Mouse (Mus musculus) cerebellum, adult 11-12 months (tissue): ENCODE data around the gene Tep1.
"Not testable (repeated sequence)": the region's sequence is repeated elsewhere in the genome, so short reads cannot be mapped to it uniquely, and the experiment has no call there.

Experiments
- DNase-seq: peaks from one replicate; pipeline ENCODE4 v3.0.0; 2022

The Tep1 gene

GRCm38 (mm10) chr14:50868211-50868610 is 2.1 kb downstream of the Tep1 start:
- DNase-seq, result no peak

DNA sequence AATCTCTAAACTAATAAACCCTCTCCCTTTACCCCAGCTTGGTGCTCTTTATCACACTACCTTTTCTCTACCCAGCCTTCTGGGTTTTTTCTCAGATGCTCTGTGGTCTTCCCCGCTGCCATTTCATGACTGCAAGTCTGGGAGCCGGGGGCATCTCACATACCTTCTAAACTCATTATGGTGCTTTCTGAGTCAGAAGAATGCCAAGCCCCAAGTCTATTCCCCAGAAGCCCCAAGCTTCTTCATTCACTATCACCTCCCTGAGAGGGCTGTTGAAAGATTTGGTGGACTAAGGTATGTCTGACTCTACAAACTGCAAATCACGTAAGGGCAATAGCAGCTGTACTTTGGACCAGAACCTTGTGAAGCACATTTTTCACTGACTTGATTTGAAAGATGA is 3.4 kb downstream of the Tep1 start:
- DNase-seq, result no peak

DNA sequence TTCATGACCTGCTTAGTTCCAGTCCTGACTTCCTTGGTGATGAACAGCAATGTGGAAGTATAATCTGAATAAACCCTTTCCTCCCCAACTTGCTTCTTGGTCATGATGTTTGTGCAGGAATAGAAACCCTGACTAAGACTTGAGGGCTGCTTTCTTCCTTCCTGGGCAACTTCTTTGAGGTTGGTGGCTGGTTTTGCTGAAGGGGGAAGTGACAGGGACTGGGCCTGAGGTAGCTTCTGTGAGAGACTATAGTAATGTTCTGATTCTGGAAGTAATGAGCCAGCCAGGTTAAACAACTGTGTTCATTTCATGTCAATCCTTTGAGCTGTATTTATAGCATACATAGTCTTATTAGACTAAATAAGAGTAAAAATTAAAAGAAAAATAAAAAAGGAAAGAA is 5.4 kb downstream of the Tep1 start:
- DNase-seq, result not testable (repeated sequence)

GRCm38 (mm10) chr14:50862641-50863040 is 7.7 kb downstream of the Tep1 start:
- DNase-seq, result no peak

- no peak for DNase-seq
These were observed 14.6 kb downstream of the Tep1 start for GRCm38 (mm10) chr14:50855788-50856187.

GRCm38 (mm10) chr14:50837236-50837635 is 33.1 kb downstream of the Tep1 start:
- DNase-seq, result no peak

DNA sequence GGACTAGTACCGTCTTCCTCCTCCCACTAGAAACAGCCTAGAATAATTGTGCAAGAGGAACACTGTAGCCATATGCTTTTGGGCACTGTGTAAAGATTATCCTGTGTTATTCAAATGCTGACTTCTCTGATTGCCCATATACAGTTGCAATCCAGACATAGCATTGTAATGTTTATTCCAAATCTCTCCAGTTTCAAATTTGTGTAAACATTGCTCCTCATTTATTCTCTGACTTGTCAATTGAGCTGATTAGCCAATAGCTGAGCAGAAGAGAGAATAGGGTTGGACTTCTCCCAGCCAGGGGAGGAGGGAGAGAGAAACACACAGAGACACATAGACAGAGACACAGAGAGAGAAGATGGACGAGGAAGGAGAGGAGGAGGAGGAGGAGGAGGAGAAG is 35.9 kb downstream of the Tep1 start:
- no peak for DNase-seq

- DNase-seq, result peak; percentile 54
These were observed 36.4 kb downstream of the Tep1 start for GRCm38 (mm10) chr14:50833964-50834363.

GRCm38 (mm10) chr14:50829878-50830277 is 40.5 kb downstream of the Tep1 start:
- DNase-seq, result no peak

GRCm38 (mm10) chr14:50826579-50826978 is 43.8 kb downstream of the Tep1 start:
- DNase-seq, result no peak

DNA sequence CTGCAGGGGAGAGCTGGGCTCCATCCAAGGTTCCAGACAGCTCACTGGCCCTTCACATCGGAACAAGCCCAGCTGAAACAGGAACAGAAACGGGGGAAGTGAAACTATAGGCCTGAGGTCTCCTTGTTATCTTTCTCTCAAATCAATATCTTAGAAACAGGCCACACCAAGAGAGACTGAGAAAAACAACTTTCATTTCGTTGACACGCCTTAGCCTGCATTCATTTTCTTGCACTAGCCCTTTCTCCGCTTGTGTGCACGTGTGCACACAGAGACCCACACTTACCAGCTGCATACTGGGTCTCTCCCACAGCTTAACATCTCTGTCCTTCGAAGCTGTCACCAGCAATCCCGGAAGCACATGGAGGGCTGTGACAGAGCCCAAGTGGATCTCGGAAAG is 46.1 kb downstream of the Tep1 start:
- no peak for DNase-seq

- DNase-seq, result no peak
These were observed 47.1 kb downstream of the Tep1 start for GRCm38 (mm10) chr14:50823240-50823639.

DNA sequence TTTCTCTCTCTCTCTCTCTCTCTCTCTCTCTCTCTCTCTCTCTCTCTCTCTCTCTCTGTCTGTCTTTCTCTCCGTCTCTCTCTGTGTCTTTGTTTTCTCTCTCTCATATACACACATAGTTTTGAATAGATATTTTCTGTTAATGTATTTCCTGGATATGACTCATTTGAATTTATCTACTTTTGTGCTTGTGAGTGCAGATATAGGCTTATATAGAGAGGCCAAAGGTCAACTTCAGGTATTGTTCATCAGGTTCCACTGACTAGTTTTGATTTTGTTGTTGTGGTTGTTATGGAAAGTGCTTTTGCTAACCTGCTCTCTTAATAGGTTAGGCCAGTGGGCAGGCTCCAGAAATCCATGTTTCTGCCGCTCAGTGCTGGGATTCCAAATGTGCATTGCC is 57.3 kb downstream of the Tep1 start:
- no peak for DNase-seq

- DNase-seq, result peak; percentile 99
These were observed 62.8 kb downstream of the Tep1 start, which contains the start of the genes Ccnb1ip1 and Parp2 for GRCm38 (mm10) chr14:50807487-50808072. TSS of gene Ccnb1ip1 (minus strand) at chr14:50807732. TSS of gene Parp2 (plus strand) at chr14:50807841.

DNA sequence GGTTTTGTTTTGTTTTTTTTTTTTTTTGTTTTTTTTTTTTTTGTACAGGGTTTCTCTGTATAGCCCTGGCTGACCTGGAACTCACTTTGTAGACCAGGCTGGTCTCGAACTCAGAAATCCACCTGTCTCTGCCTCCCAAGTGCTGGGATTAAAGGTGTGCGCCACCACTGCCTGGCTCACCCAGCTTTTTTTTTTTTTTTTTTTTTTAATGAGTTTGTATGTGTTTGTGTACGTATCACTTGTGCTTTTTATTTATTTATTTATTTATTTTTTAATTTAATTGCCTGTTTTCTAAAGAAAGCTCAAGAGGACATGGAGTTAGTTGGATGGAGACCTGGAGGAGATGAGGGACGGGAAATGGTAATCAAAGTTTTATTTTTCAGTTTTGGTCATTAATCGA is 63.9 kb downstream of the Tep1 start:
- not testable (repeated sequence) for DNase-seq

- no peak for DNase-seq
These were observed 65.7 kb downstream of the Tep1 start for GRCm38 (mm10) chr14:50804683-50805082.

GRCm38 (mm10) chr14:50802843-50803562 is 67.4 kb downstream of the Tep1 start:
- DNase-seq, result no peak

GRCm38 (mm10) chr14:50802441-50802840 is 67.9 kb downstream of the Tep1 start:
- DNase-seq, result no peak

DNA sequence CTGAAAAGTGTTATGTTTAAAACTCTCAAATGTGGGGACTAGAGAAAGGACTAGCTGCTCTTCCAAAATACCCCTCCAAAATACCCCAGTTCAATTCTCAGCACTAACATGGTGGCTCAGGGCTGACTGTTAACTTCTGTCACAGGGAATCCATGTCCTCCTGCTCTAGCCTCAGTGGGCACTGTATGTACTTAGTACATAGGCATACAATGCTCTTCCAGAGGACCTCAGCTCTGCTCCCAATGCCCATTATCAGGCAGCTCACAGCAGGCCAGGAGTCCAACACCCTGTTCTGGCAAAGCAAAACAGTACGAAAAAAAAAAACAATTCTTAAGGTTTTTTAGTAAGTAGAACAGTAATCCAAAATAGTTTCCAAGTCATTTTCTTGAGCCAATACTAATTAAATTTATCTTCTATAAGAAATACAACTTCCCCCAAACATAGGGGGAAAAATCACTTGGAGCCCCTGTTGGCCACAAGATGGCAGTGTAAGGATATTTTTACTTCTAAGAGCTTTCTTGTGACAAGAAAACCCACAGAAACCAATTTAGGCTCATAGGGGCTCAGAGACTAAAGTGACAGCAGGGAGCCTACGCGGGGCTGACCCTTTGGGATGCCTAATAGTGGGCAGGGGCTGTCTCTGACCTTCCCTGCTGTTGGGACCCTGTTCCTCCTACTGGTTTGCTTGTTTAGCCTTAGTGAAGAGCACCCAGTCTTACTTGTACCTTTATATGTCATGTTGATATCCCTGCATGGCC is 70.7 kb downstream of the Tep1 start:
- DNase-seq, result peak; percentile 28

DNA sequence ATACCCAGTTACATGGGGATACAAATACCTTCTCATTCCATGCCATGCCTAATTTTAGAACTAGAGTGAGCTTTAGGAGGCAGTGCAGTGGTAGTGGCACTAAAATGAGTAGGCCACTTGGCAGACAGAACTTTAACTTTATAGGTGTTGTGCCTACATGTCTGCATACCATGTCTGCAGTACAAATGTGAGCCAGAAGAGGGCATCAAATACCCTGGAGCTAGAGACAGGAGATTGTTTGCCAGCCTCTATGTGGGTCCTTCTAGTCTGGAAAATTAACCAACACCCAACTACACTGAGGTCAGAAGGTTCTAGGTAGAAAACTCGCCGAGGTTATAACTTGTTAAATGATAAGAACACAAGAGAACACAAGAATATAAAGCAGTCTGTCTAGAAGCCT is 71.8 kb downstream of the Tep1 start:
- no peak for DNase-seq

GRCm38 (mm10) chr14:50796464-50796863 is 73.9 kb downstream of the Tep1 start:
- no peak for DNase-seq

DNA sequence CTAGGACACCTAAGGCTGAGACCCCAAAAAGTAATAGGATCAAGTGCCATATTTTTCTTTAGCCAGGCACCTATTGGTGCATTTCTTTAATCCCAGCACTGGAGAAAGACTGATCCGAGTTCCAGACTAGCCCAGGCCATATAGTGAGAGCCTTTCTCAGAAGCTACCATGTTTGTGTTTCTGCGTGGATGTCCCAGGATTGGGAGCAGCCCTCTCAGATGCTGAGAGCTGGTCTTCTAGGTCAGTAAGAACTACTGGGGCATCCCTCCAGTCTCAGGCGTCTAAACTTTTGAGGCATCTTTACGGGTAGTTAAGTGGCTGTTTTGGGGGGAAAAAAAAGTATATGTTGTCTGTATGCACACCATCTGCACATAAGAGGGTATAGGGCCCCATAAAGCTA is 74.4 kb downstream of the Tep1 start:
- no peak for DNase-seq

DNA sequence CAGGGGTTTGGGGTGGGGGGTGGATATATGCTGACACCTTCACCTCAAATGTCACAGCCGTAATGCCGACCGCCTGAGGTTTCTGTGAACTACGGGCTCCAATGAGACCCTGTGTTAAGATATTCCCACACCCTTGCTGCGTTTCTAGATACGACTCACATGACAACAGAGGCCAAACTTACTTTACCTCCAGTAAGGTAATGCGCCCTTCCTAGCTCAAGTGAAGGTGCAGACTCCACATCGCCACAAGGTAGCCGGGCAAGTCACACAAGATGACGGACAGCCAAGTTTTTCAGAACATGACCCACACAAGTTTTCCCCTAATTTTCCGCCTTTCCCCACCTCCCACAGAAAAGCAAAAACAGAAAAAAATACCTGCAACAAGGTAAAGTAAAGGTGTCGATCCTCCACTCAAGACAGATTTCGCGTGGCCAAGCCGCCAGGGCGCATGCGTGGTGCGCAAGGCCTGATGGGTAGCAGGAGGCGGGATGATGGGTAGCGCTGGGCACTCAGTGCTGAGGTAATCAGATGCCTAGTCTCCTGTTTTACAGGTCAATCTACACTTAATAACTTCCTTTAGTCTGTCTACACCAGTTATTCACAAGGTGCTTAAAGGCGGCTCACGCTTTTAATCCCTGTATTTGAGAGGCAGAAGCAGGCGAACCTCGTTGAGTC is 75.0 kb downstream of the Tep1 start:
- no peak for DNase-seq
